Mouse (Mus musculus) right cerebral cortex, adult 18-20 months (tissue): Measurements from ENCODE around the gene Phgr1.

Experiments
- DNase-seq: peaks from one replicate; pipeline ENCODE4 v3.0.0; 2022; ENCODE audit warnings: mixed read lengths

The Phgr1 gene

GRCm38 (mm10) chr2:118772158-118772874 lies at the start of gene Phgr1:
Phgr1 (plus strand) TSS chr2:118772769.
- DNase-seq: no peak

GRCm38 (mm10) chr2:118723693-118724486 lies 48.7 kb upstream of the Phgr1 start:
- no peak for DNase-seq

DNA sequence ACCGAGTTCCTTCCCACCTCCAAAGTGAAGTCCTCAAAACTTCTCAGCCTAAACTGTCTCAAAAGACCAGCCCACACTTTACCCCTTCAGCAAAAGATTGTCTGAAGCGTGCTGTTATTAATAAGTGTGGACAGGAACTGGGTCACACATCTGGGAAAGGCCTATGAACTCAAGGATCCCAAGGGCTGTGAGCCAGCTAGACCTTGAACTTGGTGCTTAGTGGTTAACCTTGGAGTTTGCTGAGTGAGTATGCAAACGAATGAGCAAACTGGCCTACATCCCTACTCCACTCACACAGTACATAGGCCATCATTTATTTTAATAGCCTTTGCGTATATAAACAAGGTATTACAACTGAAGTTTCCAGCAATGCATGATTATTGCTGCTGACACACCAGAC lies 47.1 kb upstream of the Phgr1 start:
- no peak for DNase-seq

DNA sequence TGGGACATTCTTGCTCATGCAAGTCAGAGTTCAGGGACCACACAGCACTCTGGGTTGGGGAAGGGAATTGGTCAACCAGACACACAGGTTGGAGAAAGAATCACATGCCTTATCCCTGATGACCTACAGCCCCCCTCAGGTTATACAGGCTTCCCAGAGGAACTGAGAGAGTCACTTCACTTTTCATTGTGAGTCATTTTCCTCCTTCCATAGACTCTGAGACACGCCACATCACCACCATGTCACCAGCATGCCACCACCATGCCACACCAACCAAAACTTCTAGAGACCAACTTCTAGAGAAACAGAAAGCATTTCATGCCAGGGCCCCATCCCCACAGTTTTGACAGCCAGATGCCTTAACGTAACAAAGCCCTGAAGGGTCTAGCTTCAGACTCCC lies 45.7 kb upstream of the Phgr1 start:
- no peak for DNase-seq

- no peak for DNase-seq
Measured at GRCm38 (mm10) chr2:118727911-118728310, 44.7 kb upstream of the Phgr1 start.

DNA sequence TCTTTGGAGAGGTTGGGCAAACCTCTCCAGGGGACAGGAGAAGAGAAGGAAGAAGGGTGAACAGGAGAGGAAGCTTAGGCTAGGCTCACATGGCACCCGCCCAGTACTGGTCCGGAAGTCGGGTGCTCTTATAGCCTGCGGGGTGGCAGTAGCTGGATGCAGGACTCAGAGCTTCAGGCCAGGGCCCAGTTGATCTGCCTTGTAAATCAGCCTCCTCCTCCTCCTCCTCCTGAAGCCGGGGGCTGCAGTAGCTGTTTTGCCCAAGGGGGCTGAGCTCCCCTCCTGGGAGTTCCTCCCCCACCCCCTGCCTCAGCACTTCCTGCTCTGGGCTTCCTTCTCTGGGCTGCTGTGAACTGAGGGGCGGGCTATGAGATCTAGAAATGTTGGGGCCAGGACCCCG lies 44.2 kb upstream of the Phgr1 start, which contains the start of gene Plcb2:
Plcb2 (minus strand) TSS at position 102 of the 400 bp plus-strand sequence.
- no peak for DNase-seq

DNA sequence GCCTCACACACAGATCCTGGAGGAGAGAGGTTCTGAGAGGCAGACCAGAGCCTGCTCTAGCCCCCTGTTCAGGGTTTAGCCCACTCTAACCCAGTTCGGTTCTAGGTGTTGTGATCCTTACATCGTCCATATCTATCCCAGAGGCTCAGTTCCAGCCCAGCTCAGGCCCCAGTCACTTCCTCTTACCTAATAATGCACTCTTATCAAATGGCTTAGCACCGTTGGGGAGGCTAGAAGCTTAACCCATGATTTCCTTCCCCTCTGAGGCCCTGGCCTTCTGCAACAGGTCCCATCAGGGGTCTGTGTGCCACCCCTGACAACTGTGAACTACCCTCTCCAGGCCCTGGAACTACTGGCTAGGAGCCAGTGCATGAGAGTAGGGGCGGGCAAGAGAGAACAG lies 43.4 kb upstream of the Phgr1 start:
- DNase-seq: no peak

DNA sequence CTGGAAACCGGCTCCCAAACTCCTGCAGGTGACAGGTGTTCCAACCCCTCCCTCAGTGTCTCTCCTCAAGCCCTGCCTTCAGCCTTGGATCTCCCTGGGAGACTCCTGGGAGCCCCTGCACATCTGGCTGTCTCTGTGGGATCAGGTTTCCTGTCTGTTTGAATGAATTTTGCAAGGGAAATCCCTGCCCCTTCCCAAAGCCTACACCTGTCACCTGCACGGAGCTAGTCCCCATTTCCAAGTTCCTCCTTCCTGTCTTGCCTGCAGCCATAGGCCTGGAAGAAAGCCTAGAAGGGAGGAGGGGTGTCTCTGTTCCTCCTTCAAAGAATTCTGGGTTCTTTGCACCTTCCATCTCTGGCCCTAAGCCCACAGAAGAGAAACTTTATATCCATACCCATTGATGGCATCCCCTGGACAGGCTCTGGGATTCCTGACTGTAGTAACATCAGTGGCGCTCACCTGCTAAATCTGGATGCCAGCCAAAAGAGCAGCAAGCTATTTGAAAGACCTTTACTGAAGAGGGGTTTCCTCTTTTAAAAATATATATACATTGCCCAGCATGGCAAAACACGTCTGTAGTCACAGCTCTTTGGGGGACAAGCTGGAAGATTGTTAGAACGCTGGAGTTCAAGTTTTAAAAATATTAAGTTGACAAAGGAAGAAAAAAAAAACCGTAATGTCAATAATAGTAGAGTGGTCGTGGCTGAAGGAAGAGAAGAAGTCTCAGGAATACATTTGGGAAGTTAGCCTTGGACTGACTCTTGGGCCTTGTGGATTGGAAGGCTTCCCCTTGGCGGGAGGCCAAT lies 42.5 kb upstream of the Phgr1 start:
- no peak for DNase-seq

DNA sequence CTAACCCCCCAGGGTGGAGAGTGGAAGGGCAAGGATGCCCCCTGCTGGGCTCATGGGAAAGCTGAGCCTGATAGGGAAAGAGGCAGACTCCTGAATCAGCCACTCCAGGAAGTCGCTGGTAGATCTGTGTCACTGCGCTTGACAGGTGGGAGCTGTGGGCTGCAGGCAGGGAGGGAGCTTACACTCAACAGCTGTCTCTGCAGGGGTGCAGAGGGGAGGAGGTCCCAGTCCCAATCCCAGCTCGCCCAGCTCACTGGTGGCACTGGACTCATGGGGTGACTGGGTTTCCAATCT lies 42.0 kb upstream of the Phgr1 start:
- peak; percentile 80 for DNase-seq

- no peak for DNase-seq
Measured at GRCm38 (mm10) chr2:118731981-118732380, 40.6 kb upstream of the Phgr1 start.

DNA sequence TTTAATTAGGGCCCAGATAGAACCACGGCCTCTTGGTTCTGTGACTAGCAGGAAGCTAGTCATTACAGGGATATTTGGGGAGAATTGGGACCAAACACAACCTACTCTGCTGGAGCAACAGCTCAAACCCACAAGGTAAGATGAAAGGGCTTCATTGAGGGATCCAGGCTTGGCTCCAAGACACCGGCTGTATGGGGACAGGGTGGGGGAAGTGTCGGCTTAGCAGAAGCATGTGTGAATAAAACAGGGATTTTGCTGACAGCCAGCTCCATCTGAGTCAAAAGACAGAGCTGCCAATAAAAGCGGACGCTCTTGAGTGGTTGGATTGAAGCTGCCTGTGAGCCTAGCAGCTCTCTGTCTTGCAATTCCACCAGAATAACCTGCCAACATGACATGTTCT lies 39.2 kb upstream of the Phgr1 start:
- DNase-seq: peak; percentile 56

DNA sequence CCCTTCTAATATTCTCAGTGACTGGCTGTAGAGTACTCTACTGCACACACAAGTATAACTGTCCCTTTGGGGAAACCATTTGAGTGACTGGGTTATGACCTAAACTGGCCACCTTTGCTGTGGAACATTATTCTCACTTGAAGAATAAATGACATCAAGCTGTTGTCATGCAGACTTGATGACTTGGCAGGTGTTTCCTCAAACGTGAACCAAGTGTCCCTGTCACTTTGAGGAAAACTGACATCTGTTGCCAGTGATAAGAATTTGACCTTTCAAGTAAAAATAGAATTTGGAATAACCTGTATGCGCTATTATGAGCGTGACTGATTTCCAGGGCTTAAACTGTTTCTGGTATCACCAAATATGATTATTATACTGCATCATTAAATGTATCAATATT lies 32.2 kb upstream of the Phgr1 start:
- no peak for DNase-seq

GRCm38 (mm10) chr2:118741183-118741582 lies 31.4 kb upstream of the Phgr1 start:
- no peak for DNase-seq

GRCm38 (mm10) chr2:118743261-118743943 lies 29.2 kb upstream of the Phgr1 start:
- DNase-seq: no peak

DNA sequence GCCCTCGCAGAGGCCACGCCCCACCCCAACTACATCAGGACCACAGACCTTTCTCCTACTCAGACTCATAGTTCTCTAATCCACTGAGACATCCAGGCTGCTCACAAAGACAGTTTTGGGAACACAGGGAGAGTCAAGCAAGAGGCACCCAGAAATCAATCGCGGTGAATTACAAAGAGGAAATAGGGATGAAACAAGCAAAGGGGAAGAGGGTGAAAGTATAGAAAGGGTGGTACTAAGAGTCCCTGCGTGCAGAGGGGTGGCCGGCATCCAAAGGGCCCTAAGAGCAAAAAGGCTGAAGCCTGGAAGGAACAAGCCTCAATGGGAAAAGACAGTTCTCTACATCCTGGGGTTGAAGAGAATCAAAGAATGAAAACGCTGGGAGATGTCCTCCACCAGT lies 27.9 kb upstream of the Phgr1 start:
- no peak for DNase-seq

GRCm38 (mm10) chr2:118745232-118745884 lies 27.2 kb upstream of the Phgr1 start, which contains the start of gene Inafm2:
Inafm2 (plus strand) TSS chr2:118745758.
- DNase-seq: peak; percentile 93

DNA sequence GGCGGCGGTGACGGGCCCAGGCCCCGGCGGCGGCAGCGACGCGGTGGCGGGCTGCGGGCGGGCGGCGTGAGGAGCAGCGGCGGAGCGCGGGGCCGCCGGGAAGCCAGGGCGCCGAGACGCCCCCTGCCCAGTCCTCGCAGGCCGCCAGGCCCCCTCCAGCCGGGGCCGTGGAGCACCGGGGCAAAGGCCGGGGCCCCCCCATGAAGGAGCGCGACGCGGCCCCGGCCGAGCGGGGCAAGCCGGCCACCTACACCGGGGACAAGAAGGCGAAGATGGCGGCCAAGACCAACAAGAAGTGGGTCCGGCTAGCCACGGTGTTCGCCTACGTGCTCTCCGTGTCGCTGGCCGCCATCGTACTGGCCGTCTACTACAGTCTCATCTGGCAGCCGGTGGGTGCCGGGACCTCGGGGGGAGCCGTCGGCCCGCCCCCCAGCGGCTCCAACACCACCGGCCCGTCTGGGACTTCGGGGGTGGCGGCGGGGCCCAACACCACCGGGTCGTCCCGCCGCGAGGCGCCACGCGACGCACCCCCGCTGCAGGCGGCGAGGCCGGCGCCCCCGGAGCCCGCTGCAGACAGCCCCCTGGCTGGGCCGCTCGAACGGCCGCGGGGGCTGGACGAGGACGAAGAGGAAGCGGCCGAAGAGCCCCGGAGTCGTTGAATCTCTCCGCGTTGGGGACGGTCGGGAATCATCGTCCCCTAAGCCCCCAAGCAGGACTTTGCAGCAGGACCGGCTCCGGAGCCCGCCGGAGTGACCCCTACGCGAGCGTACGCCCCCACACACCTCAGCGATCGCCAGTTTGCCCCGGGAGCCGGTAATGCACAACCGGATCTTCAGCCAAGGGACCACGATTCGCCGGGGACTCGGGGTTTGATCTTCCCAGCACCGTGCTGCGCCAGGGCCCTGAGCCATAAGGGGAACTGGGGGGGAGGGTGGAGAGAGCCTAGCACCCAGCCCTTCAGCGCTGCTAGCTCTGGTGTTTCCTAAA lies 26.4 kb upstream of the Phgr1 start:
- DNase-seq: no peak

- no peak for DNase-seq
Measured at GRCm38 (mm10) chr2:118747301-118747960, 25.1 kb upstream of the Phgr1 start.

DNA sequence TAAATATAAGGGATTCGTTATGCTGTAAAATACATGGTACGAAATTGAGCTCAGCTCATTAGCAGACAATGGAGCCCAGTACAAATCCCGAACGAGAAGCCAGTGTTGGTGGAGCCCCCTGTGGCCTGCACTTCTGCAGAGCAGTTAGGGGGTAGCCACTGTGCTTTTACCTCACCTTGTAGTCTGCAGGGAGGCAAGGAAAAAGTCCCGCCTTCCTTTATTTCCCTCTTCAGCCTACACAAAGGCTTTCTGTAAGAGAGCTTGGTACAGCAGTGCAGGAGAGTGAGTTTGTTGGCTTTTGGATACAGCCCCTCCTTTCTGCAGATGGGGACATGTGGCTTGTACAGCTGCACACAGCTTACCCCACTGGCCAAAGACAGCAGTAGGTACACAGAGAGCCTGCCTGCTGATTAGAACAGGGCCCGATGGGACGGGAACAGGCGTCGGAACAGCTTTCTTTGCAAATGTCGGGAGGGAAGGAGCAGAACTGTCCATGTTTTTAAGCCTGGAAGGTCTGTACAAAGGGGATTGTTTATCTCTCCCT lies 23.2 kb upstream of the Phgr1 start:
- DNase-seq: no peak

GRCm38 (mm10) chr2:118750476-118750875 lies 22.1 kb upstream of the Phgr1 start:
- no peak for DNase-seq
